Mouse (Mus musculus): ENCODE measurements around the gene Srl. TPM values are rescaled to one million over a fixed set of nuclear protein-coding genes. Genes with fewer than 3 reads are reported as not detected.
A peak's percentile ranks its signal among the peaks of the same experiment; 100 is the strongest.

The Srl gene
- polyA plus RNA-seq, 1 experiment from 2014 or later, result 35.7 TPM

- WGBS, result under 1% methylated on average over 38 of the region's 38 CpGs
- DNase-seq (ENCODE audit: low spot score) (peak; percentile 92), ATAC-seq (ENCODE audit: insufficient read depth, low FRiP score, low TSS enrichment) (peak; percentile 90)
- Histone ChIP-seq H3K27me3 (ENCODE audit: control insufficient read depth, insufficient read depth, low read length) (no peaks in the 10 kb centered on the region), H3K4me2 (ENCODE audit: low read depth) (peak overlapping the region; percentile 92), H3K4me1 (ENCODE audit: control insufficient read depth, insufficient read depth, low read length) (peaks cover 12% of the 10 kb centered on the region; the same call in 1 of the 2 replicates), H3K9ac (ENCODE audit: low read length) (peak overlapping the region; percentile 86), H3K4me3 (ENCODE audit: low read depth, low read length) (peak overlapping the region; percentile 80), H3K27ac (ENCODE audit: low read depth, low read length) (peak overlapping the region; percentile 80), H3K9me3 (ENCODE audit: control insufficient read depth, low read length) (no peaks in the 10 kb centered on the region), H3K36me3 (ENCODE audit: control insufficient read depth, insufficient read depth, low read length) (no peaks in the 10 kb centered on the region)
These were observed 16.9 kb upstream of the Srl start for GRCm38 (mm10) chr16:4558384-4558979.

- DNase-seq (ENCODE audit: low spot score), result peak; percentile 67
- H3K27me3 ChIP-seq (ENCODE audit: control insufficient read depth, insufficient read depth, low read length), result no peaks in the 10 kb centered on the region
These were observed 16.3 kb upstream of the Srl start for GRCm38 (mm10) chr16:4557949-4558348.

GRCm38 (mm10) chr16:4557085-4557484 lies 15.5 kb upstream of the Srl start:
- ATAC-seq (ENCODE audit: insufficient read depth, low FRiP score, low TSS enrichment), result no peak
- 44% methylated on average over 1 of the region's 1 CpGs for whole genome bisulfite sequencing
- H3K4me1 ChIP-seq (ENCODE audit: control insufficient read depth, insufficient read depth, low read length), result peaks cover 17% of the 10 kb centered on the region; the same call in 1 of the 2 replicates

More at GRCm38 (mm10) chr16:4557949-4558348, 16.3 kb upstream of the Srl start:
- Histone ChIP-seq H3K27ac (ENCODE audit: low read depth, low read length) (peak overlapping the region; percentile 80), H3K4me3 (ENCODE audit: low read depth, low read length) (peak overlapping the region; percentile 80), H3K9me3 (ENCODE audit: control insufficient read depth, low read length) (no peaks in the 10 kb centered on the region), H3K9ac (ENCODE audit: low read length) (peak overlapping the region; percentile 86), H3K4me2 (ENCODE audit: low read depth) (peak overlapping the region; percentile 92), H3K36me3 (ENCODE audit: control insufficient read depth, insufficient read depth, low read length) (no peaks in the 10 kb centered on the region), H3K4me1 (ENCODE audit: control insufficient read depth, insufficient read depth, low read length) (peaks cover 12% of the 10 kb centered on the region; the same call in 1 of the 2 replicates)
- under 1% methylated on average over 19 of the region's 19 CpGs for WGBS
- ATAC-seq (ENCODE audit: insufficient read depth, low FRiP score, low TSS enrichment), result peak; percentile 35

GRCm38 (mm10) chr16:4555555-4555954 lies 13.9 kb upstream of the Srl start:
- no peak for ATAC-seq (ENCODE audit: insufficient read depth, low FRiP score, low TSS enrichment)
- no peak overlapping the region for H3K27ac ChIP-seq (ENCODE audit: low read depth, low read length)
- H3K4me3 ChIP-seq (ENCODE audit: low read depth, low read length), result no peak overlapping the region
- no peaks in the 10 kb centered on the region for H3K9me3 ChIP-seq (ENCODE audit: control insufficient read depth, low read length)
- no peak overlapping the region for H3K4me2 ChIP-seq (ENCODE audit: low read depth)
- 96% methylated on average over 1 of the region's 1 CpGs for WGBS
- no peak overlapping the region for H3K9ac ChIP-seq (ENCODE audit: low read length)
- H3K36me3 ChIP-seq (ENCODE audit: control insufficient read depth, insufficient read depth, low read length), result no peaks in the 10 kb centered on the region
- DNase-seq (ENCODE audit: low spot score), result no peak
- H3K27me3 ChIP-seq (ENCODE audit: control insufficient read depth, insufficient read depth, low read length), result no peaks in the 10 kb centered on the region
- H3K4me1 ChIP-seq (ENCODE audit: control insufficient read depth, insufficient read depth, low read length), result peaks cover 17% of the 10 kb centered on the region; the same call in 1 of the 2 replicates

More at GRCm38 (mm10) chr16:4557085-4557484, 15.5 kb upstream of the Srl start:
- H3K36me3 ChIP-seq (ENCODE audit: control insufficient read depth, insufficient read depth, low read length), result no peaks in the 10 kb centered on the region
- peak overlapping the region; percentile 80 for H3K4me3 ChIP-seq (ENCODE audit: low read depth, low read length)
- no peaks in the 10 kb centered on the region for H3K9me3 ChIP-seq (ENCODE audit: control insufficient read depth, low read length)
- H3K9ac ChIP-seq (ENCODE audit: low read length), result no peak overlapping the region; the same call in 1 of the 2 replicates
- H3K4me2 ChIP-seq (ENCODE audit: low read depth), result peak overlapping the region; percentile 92
- DNase-seq (ENCODE audit: low spot score), result no peak
- H3K27me3 ChIP-seq (ENCODE audit: control insufficient read depth, insufficient read depth, low read length), result no peaks in the 10 kb centered on the region
- H3K27ac ChIP-seq (ENCODE audit: low read depth, low read length), result no peak overlapping the region

- 39% methylated on average over 6 of the region's 6 CpGs for WGBS
- DNase-seq (ENCODE audit: low spot score) (peak; percentile 53), ATAC-seq (ENCODE audit: insufficient read depth, low FRiP score, low TSS enrichment) (no peak)
- 0 out of 2 replicates have a peak overlapping the region, but pooled peaks have one; percentile 42 for H3K27ac ChIP-seq (ENCODE audit: low read depth, low read length)
- peak overlapping the region; percentile 3; the same call in 1 of the 2 replicates for H3K9ac ChIP-seq (ENCODE audit: low read length)
- H3K4me2 ChIP-seq (ENCODE audit: low read depth), result no peak overlapping the region; the same call in 1 of the 2 replicates
- no peak overlapping the region for H3K4me3 ChIP-seq (ENCODE audit: low read depth, low read length)
- H3K4me1 ChIP-seq (ENCODE audit: control insufficient read depth, insufficient read depth, low read length), result peaks cover 15% of the 10 kb centered on the region; the same call in 1 of the 2 replicates
- no peaks in the 10 kb centered on the region for H3K27me3 ChIP-seq (ENCODE audit: control insufficient read depth, insufficient read depth, low read length)
- no peaks in the 10 kb centered on the region for H3K36me3 ChIP-seq (ENCODE audit: control insufficient read depth, insufficient read depth, low read length)
- no peaks in the 10 kb centered on the region for H3K9me3 ChIP-seq (ENCODE audit: control insufficient read depth, low read length)
These were observed 11.4 kb upstream of the Srl start for GRCm38 (mm10) chr16:4552829-4553550.

GRCm38 (mm10) chr16:4551885-4552284 lies 10.3 kb upstream of the Srl start:
- Histone ChIP-seq H3K27me3 (ENCODE audit: control insufficient read depth, insufficient read depth, low read length) (no peaks in the 10 kb centered on the region), H3K9ac (ENCODE audit: low read length) (no peak overlapping the region), H3K4me2 (ENCODE audit: low read depth) (no peak overlapping the region), H3K4me1 (ENCODE audit: control insufficient read depth, insufficient read depth, low read length) (peaks cover 6% of the 10 kb centered on the region; the same call in 1 of the 2 replicates), H3K4me3 (ENCODE audit: low read depth, low read length) (no peak overlapping the region), H3K27ac (ENCODE audit: low read depth, low read length) (no peak overlapping the region), H3K9me3 (ENCODE audit: control insufficient read depth, low read length) (no peaks in the 10 kb centered on the region), H3K36me3 (ENCODE audit: control insufficient read depth, insufficient read depth, low read length) (peaks cover 2% of the 10 kb centered on the region; the same call in 1 of the 2 replicates)
- 88% methylated on average over 12 of the region's 12 CpGs for WGBS
- no peak for DNase-seq (ENCODE audit: low spot score)
- no peak for ATAC-seq (ENCODE audit: insufficient read depth, low FRiP score, low TSS enrichment)

- H3K9ac ChIP-seq (ENCODE audit: low read length), result no peak overlapping the region
- H3K4me1 ChIP-seq (ENCODE audit: control insufficient read depth, insufficient read depth, low read length), result peaks cover 6% of the 10 kb centered on the region; the same call in 1 of the 2 replicates
- H3K4me3 ChIP-seq (ENCODE audit: low read depth, low read length), result no peak overlapping the region
- DNase-seq (ENCODE audit: low spot score) (peak; percentile 80), ATAC-seq (ENCODE audit: insufficient read depth, low FRiP score, low TSS enrichment) (peak; percentile 23; the same call in 1 of the 2 replicates)
- H3K27ac ChIP-seq (ENCODE audit: low read depth, low read length), result no peak overlapping the region
- 43% methylated on average over 13 of the region's 13 CpGs for WGBS
- no peaks in the 10 kb centered on the region for H3K27me3 ChIP-seq (ENCODE audit: control insufficient read depth, insufficient read depth, low read length)
- peaks cover 4% of the 10 kb centered on the region; the same call in 1 of the 2 replicates for H3K36me3 ChIP-seq (ENCODE audit: control insufficient read depth, insufficient read depth, low read length)
- no peak overlapping the region for H3K4me2 ChIP-seq (ENCODE audit: low read depth)
- H3K9me3 ChIP-seq (ENCODE audit: control insufficient read depth, low read length), result no peaks in the 10 kb centered on the region
These were observed 9.4 kb upstream of the Srl start for GRCm38 (mm10) chr16:4551056-4551455.

- Histone ChIP-seq H3K4me1 (ENCODE audit: control insufficient read depth, insufficient read depth, low read length) (peaks cover 6% of the 10 kb centered on the region; the same call in 1 of the 2 replicates), H3K36me3 (ENCODE audit: control insufficient read depth, insufficient read depth, low read length) (peaks cover 4% of the 10 kb centered on the region; the same call in 1 of the 2 replicates), H3K4me3 (ENCODE audit: low read depth, low read length) (no peak overlapping the region), H3K27ac (ENCODE audit: low read depth, low read length) (no peak overlapping the region), H3K9ac (ENCODE audit: low read length) (no peak overlapping the region), H3K9me3 (ENCODE audit: control insufficient read depth, low read length) (no peaks in the 10 kb centered on the region), H3K27me3 (ENCODE audit: control insufficient read depth, insufficient read depth, low read length) (no peaks in the 10 kb centered on the region), H3K4me2 (ENCODE audit: low read depth) (no peak overlapping the region)
- no peak for DNase-seq (ENCODE audit: low spot score)
- WGBS, result 86% methylated on average over 18 of the region's 18 CpGs
- ATAC-seq (ENCODE audit: insufficient read depth, low FRiP score, low TSS enrichment), result no peak
These were observed 7.5 kb upstream of the Srl start for GRCm38 (mm10) chr16:4548953-4549688.

All from neural tube, embryonic 11.5 days (tissue).